Mouse (Mus musculus) WW6 (cell line): Measurements from ENCODE around the gene Creld1.

Source experiments
- DNase-seq: peaks from one replicate; pipeline ENCODE4 v3.0.0-alpha.2; 2013; ENCODE audit warnings: low read depth, low spot score

The Creld1 gene

DNA sequence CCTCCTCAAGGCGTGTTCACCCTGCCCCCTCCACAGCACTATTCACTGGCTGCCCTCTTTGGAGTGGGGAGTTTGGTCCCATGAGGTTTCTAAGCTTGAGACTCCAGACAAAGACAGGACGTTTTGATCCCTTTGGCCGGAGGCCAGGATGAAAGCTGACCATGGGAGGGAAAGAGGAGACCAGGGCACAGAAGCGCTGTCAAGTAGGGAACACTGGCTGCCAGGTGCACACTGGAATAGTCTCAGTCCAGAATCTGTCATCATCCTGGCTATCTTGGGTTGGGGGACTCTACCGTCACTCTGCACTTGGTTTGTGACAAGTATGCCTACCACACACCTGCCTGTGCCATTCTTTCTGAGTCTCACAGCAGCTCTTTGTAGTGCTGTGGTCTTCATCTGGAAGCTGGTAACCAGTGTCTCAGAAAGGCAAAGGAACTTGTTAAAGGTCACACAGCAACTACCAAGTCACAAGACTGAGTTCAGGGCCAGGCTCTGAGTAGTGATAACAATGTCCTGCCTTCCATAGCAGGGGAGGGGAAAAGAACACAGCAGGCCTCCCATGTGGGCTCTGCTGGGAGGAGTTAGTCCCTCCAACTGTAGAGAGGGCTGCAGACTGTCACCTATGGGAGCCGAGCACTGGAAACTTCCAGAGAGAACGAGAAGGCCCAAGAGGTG, 25.3 kb downstream of the Creld1 start:
- no peak for DNase-seq

DNA sequence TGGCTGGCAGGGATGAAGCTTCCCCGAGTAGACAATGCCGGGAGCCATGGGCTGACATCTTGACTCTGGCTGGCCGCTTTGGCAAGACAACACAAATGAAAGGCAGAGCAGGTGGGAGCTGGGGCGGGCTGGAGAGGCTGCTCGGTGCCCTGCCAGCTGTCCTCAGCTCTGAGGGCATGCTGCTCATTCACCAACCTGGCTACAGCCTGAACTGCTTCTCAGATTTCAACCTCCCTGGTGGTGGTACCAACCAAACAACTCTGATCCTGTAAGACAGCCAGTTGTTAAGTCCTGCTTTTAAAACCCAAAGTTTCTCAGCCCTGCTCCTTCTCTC, 25.8 kb downstream of the Creld1 start:
- DNase-seq, result no peak

DNA sequence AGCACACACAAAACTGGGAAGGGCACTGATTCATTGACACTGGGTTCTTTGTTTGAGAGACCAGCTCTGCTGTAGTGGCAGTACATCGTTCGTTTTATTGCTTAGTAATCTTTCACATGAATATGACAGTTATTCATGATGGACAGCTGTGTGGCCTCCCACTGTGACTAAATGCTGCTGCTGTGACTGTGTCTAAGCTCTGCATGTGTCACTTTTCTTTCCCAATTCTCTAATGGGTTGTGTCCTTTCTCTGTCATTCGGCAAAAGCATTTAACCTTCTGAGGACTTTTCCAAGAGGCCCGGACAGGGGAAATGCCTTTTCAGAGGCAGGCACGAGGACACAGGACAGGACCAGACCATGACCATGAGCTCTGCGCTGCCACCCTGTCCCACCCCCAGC, 30.8 kb downstream of the Creld1 start:
- DNase-seq, result no peak

DNA sequence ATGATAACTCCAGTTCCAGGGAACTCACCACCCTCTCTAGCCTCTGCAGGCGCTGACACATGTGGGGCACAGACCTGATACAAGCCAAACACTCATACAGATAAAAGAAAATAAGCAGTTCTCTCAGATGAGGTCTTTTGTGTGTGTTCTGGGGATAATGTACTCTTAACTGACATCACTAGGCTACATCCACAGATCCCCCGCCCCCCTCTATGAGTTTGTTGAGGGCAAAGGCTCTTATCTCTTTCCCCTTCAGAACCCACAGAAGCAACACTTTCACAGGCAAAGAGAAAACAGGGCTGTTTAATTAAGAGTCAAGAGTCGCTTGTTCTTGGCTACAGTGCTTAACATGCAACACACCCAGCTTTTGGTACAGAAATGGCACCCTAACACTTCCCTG, 31.5 kb downstream of the Creld1 start:
- DNase-seq, result no peak

DNA sequence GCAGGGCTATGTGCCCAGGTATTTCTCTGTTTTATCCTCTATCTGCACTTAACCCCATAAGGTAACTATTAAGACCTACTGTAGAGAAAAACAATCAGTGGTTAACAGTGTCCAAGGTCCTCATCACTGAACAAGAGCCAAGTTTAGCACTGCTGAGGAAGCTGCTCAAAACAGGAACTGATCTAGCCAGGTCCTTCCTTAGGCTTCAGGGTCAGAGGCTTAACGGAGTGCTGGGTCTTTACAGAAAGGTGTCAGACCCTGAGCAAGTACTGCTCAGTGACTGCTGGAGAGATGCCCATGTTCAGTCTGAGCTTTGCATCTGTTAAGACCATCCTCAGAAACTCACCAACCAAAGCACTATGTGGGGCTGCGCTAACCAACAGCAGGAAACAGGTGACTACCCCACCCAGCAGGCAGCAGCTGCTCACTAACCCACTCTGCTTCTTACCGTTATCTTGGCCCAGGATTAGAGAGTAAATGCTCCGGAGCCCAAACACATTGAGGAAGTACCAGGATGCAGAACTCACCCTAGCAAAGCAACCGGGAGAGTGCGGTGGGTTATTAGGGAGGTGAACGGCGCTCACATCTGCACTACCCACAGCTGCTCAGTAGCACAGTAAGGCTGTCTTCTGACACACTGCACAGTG, 34.5 kb downstream of the Creld1 start:
- no peak for DNase-seq

DNA sequence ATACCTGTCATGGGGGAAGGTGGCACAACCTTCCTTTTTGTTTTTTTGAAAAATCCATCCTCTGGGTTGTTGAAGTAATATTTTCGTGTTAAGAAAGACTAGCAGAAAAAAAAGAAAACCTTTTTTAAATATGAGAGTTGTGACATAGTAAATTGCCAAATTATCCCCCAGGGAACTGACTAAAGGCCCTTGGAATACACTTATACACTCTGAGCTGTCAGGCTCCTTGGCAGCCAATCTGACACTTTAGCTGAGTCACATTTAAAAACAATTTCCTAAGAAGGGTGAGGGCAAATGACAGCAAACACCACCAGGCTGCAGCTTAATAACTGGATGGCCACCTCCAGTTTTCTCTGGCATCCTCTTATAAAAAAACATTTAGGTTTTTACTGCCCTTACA, 39.2 kb downstream of the Creld1 start:
- DNase-seq, result no peak

DNA sequence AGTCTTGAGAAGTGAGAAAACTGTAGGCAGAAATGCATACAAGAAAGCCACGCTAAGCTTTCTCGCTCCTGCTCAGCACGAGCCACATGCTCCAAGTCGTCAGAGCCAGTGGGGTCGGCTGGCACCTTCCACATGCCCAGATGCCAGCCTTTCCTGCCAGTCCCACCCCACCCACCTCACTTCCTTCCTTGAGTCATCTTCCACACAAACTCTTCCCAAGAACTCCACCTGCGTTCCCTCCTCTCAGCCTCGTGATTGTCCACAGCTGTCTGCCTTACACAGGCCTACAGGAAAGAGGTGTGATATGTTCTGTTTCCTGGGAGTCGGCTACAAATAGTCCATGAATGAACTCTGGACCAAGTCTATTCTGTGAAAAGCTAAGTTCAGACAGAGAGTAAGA, 40.3 kb downstream of the Creld1 start:
- no peak for DNase-seq

DNA sequence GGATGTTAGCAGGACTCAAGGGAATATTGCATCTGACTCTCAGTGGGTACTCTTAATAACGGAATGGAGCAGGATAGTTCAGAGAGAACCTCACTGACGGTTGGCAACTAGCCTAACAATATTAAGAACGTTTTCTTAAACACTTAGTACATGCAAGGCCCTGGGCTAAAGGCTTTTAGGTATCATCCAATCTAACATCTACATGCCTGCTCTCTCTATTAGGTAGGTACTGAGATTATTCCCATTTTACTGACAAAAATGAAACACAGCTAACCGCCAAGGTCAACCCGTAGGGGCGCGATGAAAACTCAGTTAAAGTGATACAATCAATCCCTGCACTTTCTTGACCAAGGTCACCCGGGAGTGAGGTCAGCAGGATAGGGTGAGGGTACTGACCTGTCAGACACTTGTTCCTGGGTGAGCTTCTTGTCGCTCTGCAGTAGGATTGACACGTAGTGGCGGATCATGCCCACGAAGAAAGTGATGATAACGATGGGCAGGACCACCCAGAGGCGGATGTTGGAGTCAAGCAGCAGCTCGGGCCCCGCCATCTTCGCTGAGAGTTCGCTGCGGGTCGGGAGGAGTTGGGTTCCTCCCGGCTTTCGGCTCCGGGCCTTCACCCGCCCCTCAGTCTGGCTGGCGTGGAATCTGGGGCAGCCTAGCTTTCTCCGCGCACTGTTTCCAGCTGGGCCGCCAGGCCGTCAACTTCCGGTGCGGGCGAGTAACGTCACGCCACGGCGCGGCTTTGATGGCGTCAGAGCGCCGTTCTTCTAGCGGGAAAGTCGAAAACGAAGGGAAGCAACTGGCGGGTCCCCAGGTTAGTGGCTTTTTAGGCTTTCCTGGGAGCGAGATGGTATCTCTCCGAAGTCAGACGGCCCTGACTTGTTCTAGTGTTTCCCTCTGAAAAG, 48.1 kb downstream of the Creld1 start, which contains the start of the genes Emc3 and Fancd2:
TSS of gene Emc3 (minus strand) at position 721 of the 908 bp plus-strand sequence.
TSS of gene Fancd2 (plus strand) at position 751 of the 908 bp plus-strand sequence.
- peak; percentile 96 for DNase-seq

DNA sequence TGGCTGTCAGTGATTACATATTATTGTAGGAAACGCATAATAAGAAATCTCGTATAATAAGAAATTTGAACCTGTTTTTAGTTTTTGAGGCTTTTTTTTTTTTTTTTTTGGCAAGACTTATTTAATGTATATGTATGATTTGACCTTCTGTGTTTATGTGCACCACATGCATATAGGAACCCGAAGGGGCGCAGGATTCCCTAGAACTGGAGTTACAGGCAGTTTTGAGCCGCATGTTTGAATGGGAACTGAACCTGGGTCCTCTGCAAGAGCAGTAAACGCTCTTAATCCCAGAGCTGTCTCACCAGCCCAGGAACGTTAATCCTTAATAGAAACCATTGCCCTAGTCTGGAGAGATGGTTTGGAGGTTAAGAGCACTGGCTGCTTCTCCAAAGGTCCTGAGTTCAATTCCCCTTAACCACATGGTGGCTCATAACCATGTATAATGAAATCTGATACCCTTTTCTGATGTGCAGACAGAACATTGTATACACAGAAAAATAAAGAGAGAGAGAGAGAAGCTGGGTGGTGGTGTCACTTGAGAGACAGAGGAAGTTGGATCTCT, 48.8 kb downstream of the Creld1 start:
- no peak for DNase-seq

DNA sequence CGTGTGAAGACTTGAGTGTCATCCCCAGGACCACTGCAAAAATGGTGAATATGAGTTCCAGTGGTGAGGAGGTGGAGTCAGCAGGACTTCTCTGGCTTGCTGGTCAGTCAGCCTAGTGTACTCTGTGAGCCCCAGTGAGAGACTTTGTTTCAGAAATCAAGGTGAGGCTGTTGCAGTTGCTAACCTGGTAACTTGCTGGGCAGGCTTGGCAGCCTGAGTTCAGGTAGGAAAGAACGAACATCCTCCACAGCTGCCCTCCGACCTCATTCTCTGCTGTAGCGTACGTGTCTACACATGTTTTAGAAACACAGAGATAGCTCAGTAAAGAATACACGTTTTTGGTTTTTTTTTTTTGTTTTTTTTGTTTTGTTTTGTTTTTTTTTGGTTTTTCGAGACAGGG, 51.8 kb downstream of the Creld1 start:
- no peak for DNase-seq

DNA sequence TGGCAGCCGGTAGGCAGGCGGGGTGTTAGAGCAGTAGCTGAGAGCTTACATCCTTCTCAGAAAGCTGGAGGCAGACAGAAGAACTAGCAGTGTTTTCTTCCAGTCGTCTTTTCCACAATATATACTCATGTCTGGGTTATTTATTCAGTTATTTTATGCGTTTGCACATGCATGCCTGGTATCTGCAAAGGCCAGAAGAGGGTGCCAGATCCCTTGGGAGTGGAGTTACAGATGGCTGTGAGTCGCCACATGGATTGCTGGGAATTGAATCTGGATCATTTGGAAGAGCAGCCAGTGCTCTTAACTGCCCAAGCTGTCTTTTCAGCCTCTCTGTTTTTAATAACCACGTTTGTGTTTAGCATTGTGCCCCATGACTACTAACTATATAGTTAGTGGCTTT, 58.5 kb downstream of the Creld1 start:
- no peak for DNase-seq
